Mouse (Mus musculus): ENCODE measurements around the gene Adipoq. TPM values are rescaled to one million over a fixed set of nuclear protein-coding genes. Genes with fewer than 3 reads are reported as not detected.

The Adipoq gene
- polyA plus RNA-seq, 1 experiment from 2014 or later: not detected

DNA sequence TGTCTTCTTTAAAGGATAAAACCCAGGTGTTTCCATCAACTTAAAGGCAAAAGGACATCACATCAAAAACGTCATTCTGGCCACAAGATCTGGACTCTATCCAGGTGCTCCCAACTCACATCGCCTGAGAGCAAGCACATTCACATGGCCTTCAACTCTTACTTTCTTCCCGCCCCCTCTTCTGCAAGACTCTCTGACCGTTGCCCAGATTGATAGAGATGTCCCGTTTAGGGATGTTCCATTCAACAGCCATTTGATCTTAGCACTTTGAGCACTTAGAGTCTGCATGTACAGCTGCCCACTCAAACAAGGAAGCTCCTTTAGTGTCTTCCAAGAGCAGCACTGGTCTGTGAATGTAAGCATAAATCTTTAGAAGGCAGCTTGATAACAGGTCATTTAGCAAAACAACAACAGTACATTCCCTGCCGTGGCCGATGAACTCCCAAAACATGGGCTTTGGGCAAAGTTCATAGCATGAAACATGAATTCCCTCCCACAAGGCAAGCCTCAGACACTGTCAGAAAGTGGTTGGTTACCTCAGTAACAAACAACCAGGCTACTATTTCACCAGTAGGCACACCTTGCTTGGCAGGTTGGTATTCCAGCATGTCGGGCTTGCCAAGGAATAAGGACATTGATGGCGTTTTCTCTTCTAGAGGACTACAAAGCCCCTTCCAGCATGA, 45.4 kb downstream of the Adipoq start:
- H3K36me3 ChIP-seq: no peaks in the 10 kb centered on the region
- no peaks in the 10 kb centered on the region for H3K9me3 ChIP-seq
- no peak overlapping the region for H3K4me2 ChIP-seq (replicated peaks)
- no peaks in the 10 kb centered on the region for H3K4me1 ChIP-seq (replicated peaks)
- 76% methylated on average over 9 of the region's 9 CpGs for WGBS
- H3K27ac ChIP-seq: no peak overlapping the region
- ATAC-seq: no peak
- H3K27me3 ChIP-seq (replicated peaks): no peaks in the 10 kb centered on the region
- no peak overlapping the region for H3K9ac ChIP-seq
- H3K4me3 ChIP-seq (replicated peaks): no peak overlapping the region

DNA sequence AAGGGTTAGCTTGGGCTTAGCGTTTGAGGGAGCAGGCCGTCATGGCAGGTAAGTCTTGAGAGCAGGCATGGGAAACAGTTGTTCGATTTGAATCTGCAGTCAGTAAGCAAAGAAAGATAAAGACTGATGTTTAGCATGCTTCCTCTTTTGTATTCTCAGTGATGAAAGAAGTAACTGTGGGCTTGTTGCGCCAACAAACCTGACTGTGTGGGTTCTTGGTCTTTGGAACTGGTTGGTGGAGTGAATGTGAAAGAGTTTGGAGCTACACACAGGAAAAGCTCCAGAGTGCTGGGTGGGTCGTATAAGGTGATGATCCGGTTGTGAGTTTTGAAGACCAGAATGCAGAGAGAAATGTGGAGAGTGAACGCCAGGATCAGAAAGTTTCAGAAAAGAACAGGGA, 49.3 kb downstream of the Adipoq start:
- Histone ChIP-seq H3K9ac (no peak overlapping the region), H3K36me3 (no peaks in the 10 kb centered on the region), H3K4me3 (replicated peaks) (no peak overlapping the region), H3K4me2 (replicated peaks) (no peak overlapping the region), H3K4me1 (replicated peaks) (no peaks in the 10 kb centered on the region), H3K27ac (no peak overlapping the region), H3K27me3 (replicated peaks) (no peaks in the 10 kb centered on the region), H3K9me3 (no peaks in the 10 kb centered on the region)
- no peak for ATAC-seq
- WGBS: 83% methylated on average over 7 of the region's 7 CpGs

DNA sequence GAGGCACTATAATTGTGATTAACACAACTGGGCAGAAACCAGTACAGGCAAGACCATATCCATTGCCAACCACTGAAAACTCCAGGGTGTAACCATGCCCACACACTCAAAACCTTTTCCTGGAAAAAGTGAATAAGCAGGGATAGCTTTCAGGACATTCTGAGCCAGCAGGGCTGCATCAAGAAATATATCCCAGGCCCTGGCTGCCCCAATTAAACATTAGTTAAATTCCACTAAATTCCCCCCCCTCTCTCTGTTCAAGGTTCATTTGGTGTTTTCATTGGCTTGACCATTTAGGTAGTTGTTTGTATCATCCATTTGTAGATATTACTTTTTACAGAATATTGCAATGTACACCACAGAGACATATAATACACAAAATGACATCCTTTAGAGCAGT, 50.0 kb downstream of the Adipoq start:
- Histone ChIP-seq H3K9me3 (no peaks in the 10 kb centered on the region), H3K27me3 (replicated peaks) (no peaks in the 10 kb centered on the region), H3K36me3 (no peaks in the 10 kb centered on the region), H3K4me2 (replicated peaks) (no peak overlapping the region), H3K27ac (no peak overlapping the region), H3K4me3 (replicated peaks) (no peak overlapping the region), H3K9ac (no peak overlapping the region), H3K4me1 (replicated peaks) (no peaks in the 10 kb centered on the region)
- ATAC-seq: no peak

DNA sequence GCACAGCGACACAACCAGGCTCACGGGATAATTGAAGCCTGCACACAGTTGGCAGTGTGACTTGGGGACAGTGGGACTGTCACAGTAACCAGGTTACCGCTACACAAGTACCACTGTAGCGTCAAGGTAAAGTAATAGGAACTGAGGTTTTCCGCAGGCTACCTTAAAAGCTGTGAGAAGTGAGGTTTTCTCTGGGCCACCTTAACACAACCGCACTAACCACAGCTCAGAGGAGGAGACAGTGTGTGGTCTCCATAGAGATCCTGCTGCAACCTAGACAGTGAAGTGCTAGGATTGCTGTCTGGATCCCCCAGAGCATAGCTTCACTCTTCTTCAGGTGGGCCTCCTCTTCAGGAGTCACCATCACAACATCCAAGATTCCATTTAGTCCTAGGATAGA, 50.5 kb downstream of the Adipoq start:
- H3K9me3 ChIP-seq: no peaks in the 10 kb centered on the region
- WGBS: 90% methylated on average over 6 of the region's 6 CpGs
- no peaks in the 10 kb centered on the region for H3K27me3 ChIP-seq (replicated peaks)
- no peak overlapping the region for H3K4me3 ChIP-seq (replicated peaks)
- no peak overlapping the region for H3K27ac ChIP-seq
- H3K9ac ChIP-seq: no peak overlapping the region
- no peak overlapping the region for H3K4me2 ChIP-seq (replicated peaks)
- no peak for ATAC-seq
- no peaks in the 10 kb centered on the region for H3K4me1 ChIP-seq (replicated peaks)
- H3K36me3 ChIP-seq: no peaks in the 10 kb centered on the region

DNA sequence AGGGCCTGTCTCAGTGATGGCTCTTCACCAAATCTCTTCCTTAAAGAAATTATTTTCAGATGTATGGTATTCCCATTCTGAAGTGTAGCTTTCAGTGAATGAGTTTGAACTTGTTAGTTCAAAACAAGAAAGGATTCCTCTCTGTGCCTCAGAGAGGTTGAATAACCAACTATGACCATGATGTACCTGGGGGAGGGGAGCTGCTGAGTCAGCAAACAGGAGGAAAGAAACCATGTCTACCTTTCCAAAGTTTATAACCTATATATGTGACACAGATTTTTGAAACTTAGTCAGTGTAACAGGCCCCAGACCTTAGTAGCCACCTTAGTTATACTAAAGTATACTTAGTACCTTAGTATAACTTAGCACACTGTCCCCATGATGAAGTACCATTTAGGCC, 55.2 kb downstream of the Adipoq start:
- H3K9ac ChIP-seq: no peak overlapping the region
- H3K36me3 ChIP-seq: no peaks in the 10 kb centered on the region
- no peaks in the 10 kb centered on the region for H3K27me3 ChIP-seq (replicated peaks)
- no peaks in the 10 kb centered on the region for H3K4me1 ChIP-seq (replicated peaks)
- no peaks in the 10 kb centered on the region for H3K9me3 ChIP-seq
- no peak overlapping the region for H3K4me2 ChIP-seq (replicated peaks)
- no peak for ATAC-seq
- H3K27ac ChIP-seq: no peak overlapping the region
- H3K4me3 ChIP-seq (replicated peaks): no peak overlapping the region

Other genes starting within 250 kb of the Adipoq start
- gene Fetub, start 228.2 kb upstream of the Adipoq start, polyA plus RNA-seq (2015; fragmentation: Nextera tagmentation; extraction: Ambion mirVana): 0.13 TPM in 1 of 2 replicates, not detected in the other
- gene Hrg, start 195.5 kb upstream of the Adipoq start, polyA plus RNA-seq (2015; fragmentation: Nextera tagmentation; extraction: Ambion mirVana): not detected in 2 replicates
- 0.69 and 1.1 TPM in 2 replicates for gene Kng2, start 117.1 kb upstream of the Adipoq start, polyA plus RNA-seq (2015; fragmentation: Nextera tagmentation; extraction: Ambion mirVana)
- gene Kng1, start 88.7 kb upstream of the Adipoq start, polyA plus RNA-seq (2015; fragmentation: Nextera tagmentation; extraction: Ambion mirVana): 6.6 and 10.9 TPM in 2 replicates
- 204 and 222 TPM in 2 replicates for gene Eif4a2, start 39.1 kb upstream of the Adipoq start, polyA plus RNA-seq (2015; fragmentation: Nextera tagmentation; extraction: Ambion mirVana)
- 118 and 130 TPM in 2 replicates for gene Rfc4, start 18.8 kb upstream of the Adipoq start, polyA plus RNA-seq (2015; fragmentation: Nextera tagmentation; extraction: Ambion mirVana)
- 15.7 and 17.5 TPM in 2 replicates for gene St6gal1, start 78.2 kb downstream of the Adipoq start, polyA plus RNA-seq (2015; fragmentation: Nextera tagmentation; extraction: Ambion mirVana)